ENCODE assay signal across 9 mouse cellular contexts in genomic region chr11:99389264-99389663, GRCm38 (mm10). TPM values are rescaled to one million over a fixed set of nuclear protein-coding genes. Genes with fewer than 3 reads are reported as not detected.
DNase-seq lines count a peak whose midpoint lies in the region; ATAC-seq and TF ChIP-seq lines count a peak whose summit lies in the region.
"Had no signal": no experiment of that assay in that cellular context is flagged by ENCODE, and none has a peak within 500 bp of the region (broad histone marks: within the 10 kb centered on the region; RNA-seq: fewer than 3 reads in every experiment).

Gene Krt10, minus strand, starts transcription at chr11:99389364.

- no peak within 1 kb of the TSS for H3K4me2 ChIP-seq in forebrain, postnatal 0 days (ENCODE audit: low read depth)
- no peak within 1 kb of the TSS for H3K4me2 ChIP-seq in liver, embryonic 11.5 days
- no peak within 1 kb of the TSS for H3K4me2 ChIP-seq in liver, embryonic 12.5 days
- H3K4me2 ChIP-seq in intestine, postnatal 0 days (replicated peaks; ENCODE audit: low read depth): no peak within 1 kb of the TSS
- H3K4me2 ChIP-seq in neural tube, embryonic 15.5 days: no peak within 1 kb of the TSS

- H3K4me3 ChIP-seq in forebrain, embryonic 10.5 days: no peak within 1 kb of the TSS
- H3K4me3 ChIP-seq in forebrain, postnatal 0 days (ENCODE audit: low read depth, low read length): no peak within 1 kb of the TSS
- H3K4me3 ChIP-seq in liver, embryonic 11.5 days (ENCODE audit: low read depth, low read length): no peak within 1 kb of the TSS
- H3K4me3 ChIP-seq in liver, embryonic 12.5 days: no peak within 1 kb of the TSS
- no peak within 1 kb of the TSS for H3K4me3 ChIP-seq in intestine, postnatal 0 days (ENCODE audit: low read depth, low read length)
- no peak within 1 kb of the TSS for H3K4me3 ChIP-seq in neural tube, embryonic 15.5 days (replicated peaks)

- H3K9ac ChIP-seq in forebrain, postnatal 0 days: no peak within 1 kb of the TSS
- no peak within 1 kb of the TSS for H3K9ac ChIP-seq in liver, embryonic 11.5 days (ENCODE audit: low read depth, low read length)
- no peak within 1 kb of the TSS for H3K9ac ChIP-seq in liver, embryonic 12.5 days
- H3K9ac ChIP-seq in intestine, postnatal 0 days (ENCODE audit: low read depth, low read length): no peak within 1 kb of the TSS
- no peak within 1 kb of the TSS for H3K9ac ChIP-seq in neural tube, embryonic 15.5 days (replicated peaks)

- ATAC-seq in forebrain, postnatal 0 days: no peak
- ATAC-seq in liver, embryonic 11.5 days (replicated peaks; ENCODE audit: low FRiP score): no peak
- ATAC-seq in liver, embryonic 12.5 days: no peak
- ATAC-seq in intestine, postnatal 0 days: no peak
- no peak for ATAC-seq in neural tube, embryonic 15.5 days (ENCODE audit: low FRiP score)

- TF ChIP-seq CTCF in forebrain, postnatal 0 days (IDR thresholded peaks at IDR 0.05; ENCODE audit: low read depth): no peak
- TF ChIP-seq CTCF in intestine, postnatal 0 days (IDR thresholded peaks at IDR 0.05; ENCODE audit: low read depth): no peak

- peaks cover 3% of the 10 kb centered on the region for H3K27me3 ChIP-seq in forebrain, embryonic 10.5 days (ENCODE audit: poor library complexity, severe bottlenecking)
- H3K27me3 ChIP-seq in forebrain, postnatal 0 days (ENCODE audit: insufficient read depth, low read length): no peaks in the 10 kb centered on the region
- no peaks in the 10 kb centered on the region for H3K27me3 ChIP-seq in liver, embryonic 11.5 days (replicated peaks; ENCODE audit: control insufficient read depth, insufficient read depth, low read length)
- H3K27me3 ChIP-seq in liver, embryonic 12.5 days (replicated peaks): peaks cover 25% of the 10 kb centered on the region
- H3K27me3 ChIP-seq in intestine, postnatal 0 days (replicated peaks; ENCODE audit: control insufficient read depth, insufficient read depth, low read length): no peaks in the 10 kb centered on the region
- H3K27me3 ChIP-seq in neural tube, embryonic 15.5 days (replicated peaks): no peaks in the 10 kb centered on the region

- H3K27ac ChIP-seq in forebrain, embryonic 10.5 days: no peak within 1 kb of the TSS
- no peak within 1 kb of the TSS for H3K27ac ChIP-seq in forebrain, postnatal 0 days (ENCODE audit: low read depth, low read length)
- no peak within 1 kb of the TSS for H3K27ac ChIP-seq in liver, embryonic 11.5 days (ENCODE audit: low read depth, low read length)
- H3K27ac ChIP-seq in liver, embryonic 12.5 days: no peak within 1 kb of the TSS
- no peak within 1 kb of the TSS for H3K27ac ChIP-seq in intestine, postnatal 0 days (ENCODE audit: low read depth, low read length)
- no peak within 1 kb of the TSS for H3K27ac ChIP-seq in neural tube, embryonic 15.5 days (replicated peaks)

- peaks cover 12% of the 10 kb centered on the region for H3K36me3 ChIP-seq in forebrain, embryonic 10.5 days (replicated peaks)
- no peaks in the 10 kb centered on the region for H3K36me3 ChIP-seq in forebrain, postnatal 0 days (ENCODE audit: insufficient read depth)
- H3K36me3 ChIP-seq in liver, embryonic 11.5 days (ENCODE audit: control insufficient read depth, insufficient read depth, low read length): no peaks in the 10 kb centered on the region
- H3K36me3 ChIP-seq in liver, embryonic 12.5 days: 0 out of 2 replicates have a peak, but pooled peaks cover 3% of the 10 kb centered on the region
- no peaks in the 10 kb centered on the region for H3K36me3 ChIP-seq in intestine, postnatal 0 days (ENCODE audit: control insufficient read depth, insufficient read depth)
- H3K36me3 ChIP-seq in neural tube, embryonic 15.5 days: no peaks in the 10 kb centered on the region

- DNase-seq in forebrain, embryonic 10.5 days (ENCODE audit: extremely low spot score, low spot score): no peak
- DNase-seq in forebrain, postnatal 0 days: no peak
- no peak for DNase-seq in liver, embryonic 11.5 days (ENCODE audit: low spot score)
- DNase-seq in thymus, postnatal 14 days: no peak
- DNase-seq in cerebellum, postnatal 4 days (ENCODE audit: low spot score in 2 of 2): no peak
- DNase-seq: thymus, postnatal 4 days had no signal

- WGBS in forebrain, embryonic 10.5 days: 85% methylated on average over 4 of the region's 4 CpGs
- WGBS in forebrain, postnatal 0 days: 84% methylated on average over 4 of the region's 4 CpGs
- 72% methylated on average over 4 of the region's 4 CpGs for WGBS in liver, embryonic 11.5 days
- 69% methylated on average over 4 of the region's 4 CpGs for WGBS in liver, embryonic 12.5 days (ENCODE audit: insufficient replicate concordance)
- WGBS in intestine, postnatal 0 days: 75% methylated on average over 4 of the region's 4 CpGs
- 86% methylated on average over 4 of the region's 4 CpGs for WGBS in neural tube, embryonic 15.5 days

- H3K4me1 ChIP-seq in forebrain, embryonic 10.5 days: peaks cover 13% of the 10 kb centered on the region
- H3K4me1 ChIP-seq in forebrain, postnatal 0 days (ENCODE audit: insufficient read depth): no peaks in the 10 kb centered on the region
- H3K4me1 ChIP-seq in liver, embryonic 11.5 days (replicated peaks; ENCODE audit: control insufficient read depth, insufficient read depth, low read length): no peaks in the 10 kb centered on the region
- H3K4me1 ChIP-seq in liver, embryonic 12.5 days: no peaks in the 10 kb centered on the region
- H3K4me1 ChIP-seq in intestine, postnatal 0 days (replicated peaks; ENCODE audit: control insufficient read depth, insufficient read depth, low read length): no peaks in the 10 kb centered on the region
- peaks cover 13% of the 10 kb centered on the region for H3K4me1 ChIP-seq in neural tube, embryonic 15.5 days

- no peaks in the 10 kb centered on the region for H3K9me3 ChIP-seq in forebrain, embryonic 10.5 days
- H3K9me3 ChIP-seq in forebrain, postnatal 0 days (ENCODE audit: low read length): no peaks in the 10 kb centered on the region
- no peaks in the 10 kb centered on the region for H3K9me3 ChIP-seq in liver, embryonic 11.5 days (ENCODE audit: control insufficient read depth, low read length)
- H3K9me3 ChIP-seq in liver, embryonic 12.5 days (replicated peaks): no peaks in the 10 kb centered on the region
- H3K9me3 ChIP-seq in intestine, postnatal 0 days (ENCODE audit: control insufficient read depth): no peaks in the 10 kb centered on the region
- no peaks in the 10 kb centered on the region for H3K9me3 ChIP-seq in neural tube, embryonic 15.5 days (replicated peaks)

RNA-seq across cellular contexts. Expression of gene Krt10, which starts in this region (rescaled TPM):
- polyA plus RNA-seq in forebrain, embryonic 10.5 days (2016; fragmentation: Nextera tagmentation; extraction: Ambion mirVana): 20.6 and 22.0 TPM in 2 replicates
- 4.0 and 7.1 TPM in 2 replicates for total RNA-seq in forebrain, postnatal 0 days (2014; rRNA removed)
- 36.3 and 43.3 TPM in 2 replicates for polyA plus RNA-seq in forebrain, postnatal 0 days (2015; fragmentation: Nextera tagmentation; extraction: Ambion mirVana)
- 10.0 and 13.1 TPM in 2 replicates for polyA plus RNA-seq in liver, embryonic 11.5 days (2014; fragmentation: Nextera tagmentation; extraction: Ambion mirVana)
- 5.2 and 6.1 TPM in 2 replicates for polyA plus RNA-seq in liver, embryonic 12.5 days (2016; fragmentation: Nextera tagmentation; extraction: Ambion mirVana)
- polyA plus RNA-seq in intestine, postnatal 0 days (2015; fragmentation: Nextera tagmentation; extraction: Ambion mirVana): 13.6 and 14.5 TPM in 2 replicates
- 31.6 and 31.8 TPM in 2 replicates for polyA plus RNA-seq in neural tube, embryonic 15.5 days (2015; fragmentation: Nextera tagmentation; extraction: Ambion mirVana)
